ENCODE assay signal across 25 mouse cellular contexts in genomic region chr16:34119844-34120243, GRCm38 (mm10).
DNase-seq lines count a peak whose midpoint lies in the region; ATAC-seq and TF ChIP-seq lines count a peak whose summit lies in the region.
"Had no signal": no experiment of that assay in that cellular context is flagged by ENCODE, and none has a peak within 500 bp of the region (broad histone marks: within the 10 kb centered on the region; RNA-seq: fewer than 3 reads in every experiment).

No protein-coding gene starts in this region.

- DNase-seq in layer of hippocampus, adult 2 months (ENCODE audit: low spot score in 2 of 2) = no peak
- no peak for DNase-seq in layer of hippocampus, postnatal 36 days
- DNase-seq in naive thymus-derived CD4-positive, alpha-beta T cell, adult 2 months (ENCODE audit: low read depth) = peak; percentile 8
- DNase-seq in adrenal gland, postnatal 36 days = no peak
- DNase-seq: B cell, adult 2 months; cerebellum, adult 11-12 months; cerebellum, adult 8-10 months; gastrocnemius, postnatal 10 days; gastrocnemius, postnatal 36 days; heart, postnatal 36 days had no signal

- peaks cover 3% of the 10 kb centered on the region; the same call in 1 of the 2 replicates for H3K4me1 ChIP-seq in intestine, embryonic 16.5 days (ENCODE audit: control insufficient read depth, insufficient read depth, low read length)
- H3K4me1 ChIP-seq in hindbrain, embryonic 13.5 days (replicated peaks) = peaks cover 9% of the 10 kb centered on the region
- H3K4me1 ChIP-seq: embryonic facial prominence, embryonic 13.5 days; forebrain, embryonic 13.5 days; heart, embryonic 12.5 days; heart, embryonic 15.5 days; hindbrain, embryonic 10.5 days had no signal

- TF ChIP-seq CTCF in layer of hippocampus, adult 2 months (conservative IDR thresholded peaks at IDR 0.05) = no peak

- H3K9ac ChIP-seq in intestine, embryonic 16.5 days (ENCODE audit: low read depth, low read length) = no peak overlapping the region
- H3K9ac ChIP-seq in hindbrain, embryonic 13.5 days = no peak overlapping the region
- H3K9ac ChIP-seq: embryonic facial prominence, embryonic 13.5 days; forebrain, embryonic 13.5 days; heart, embryonic 12.5 days; heart, embryonic 15.5 days; hindbrain, embryonic 14.5 days had no signal

- peak overlapping the region; percentile 61 for H3K27ac ChIP-seq in layer of hippocampus, adult 2 months
- H3K27ac ChIP-seq in intestine, embryonic 16.5 days (ENCODE audit: low read length) = no peak overlapping the region
- no peak overlapping the region for H3K27ac ChIP-seq in hindbrain, embryonic 13.5 days
- H3K27ac ChIP-seq: embryonic facial prominence, embryonic 10.5 days; embryonic facial prominence, embryonic 13.5 days; forebrain, embryonic 13.5 days; heart, embryonic 15.5 days; hindbrain, embryonic 10.5 days; hindbrain, embryonic 14.5 days; hindbrain, postnatal 0 days had no signal

- H3K9me3 ChIP-seq in intestine, embryonic 16.5 days (ENCODE audit: control insufficient read depth, low read length) = no peaks in the 10 kb centered on the region
- H3K9me3 ChIP-seq in hindbrain, embryonic 13.5 days = no peaks in the 10 kb centered on the region
- H3K9me3 ChIP-seq: embryonic facial prominence, embryonic 10.5 days; embryonic facial prominence, embryonic 13.5 days; forebrain, embryonic 13.5 days; G1E; heart, embryonic 12.5 days; heart, embryonic 15.5 days; hindbrain, embryonic 10.5 days had no signal

- no peaks in the 10 kb centered on the region for H3K27me3 ChIP-seq in intestine, embryonic 16.5 days (replicated peaks; ENCODE audit: control insufficient read depth, insufficient read depth, low read length)
- H3K27me3 ChIP-seq in hindbrain, embryonic 13.5 days = no peaks in the 10 kb centered on the region
- H3K27me3 ChIP-seq: embryonic facial prominence, embryonic 13.5 days; forebrain, embryonic 13.5 days; heart, embryonic 12.5 days; heart, embryonic 15.5 days; Patski had no signal

- ATAC-seq in intestine, embryonic 16.5 days = peak; percentile 83
- no peak for ATAC-seq in hindbrain, embryonic 13.5 days (ENCODE audit: low FRiP score)
- ATAC-seq: forebrain, embryonic 13.5 days; forebrain, embryonic 16.5 days; hindbrain, postnatal 0 days; inflammation-experienced regulatory T-cells, adult 6 months; Patski had no signal

- no peak overlapping the region for H3K4me2 ChIP-seq in intestine, embryonic 16.5 days (ENCODE audit: low read depth, low read length)
- no peak overlapping the region for H3K4me2 ChIP-seq in hindbrain, embryonic 13.5 days
- H3K4me2 ChIP-seq: embryonic facial prominence, embryonic 13.5 days; forebrain, embryonic 13.5 days; heart, embryonic 12.5 days; heart, embryonic 15.5 days; hindbrain, embryonic 14.5 days had no signal

- WGBS in intestine, embryonic 16.5 days = 69% methylated on average over 7 of the region's 7 CpGs
- 90% methylated on average over 7 of the region's 7 CpGs for WGBS in hindbrain, embryonic 13.5 days

- H3K36me3 ChIP-seq in intestine, embryonic 16.5 days (ENCODE audit: control insufficient read depth, insufficient read depth, low read length) = no peaks in the 10 kb centered on the region
- H3K36me3 ChIP-seq in hindbrain, embryonic 13.5 days = peaks cover 9% of the 10 kb centered on the region
- H3K36me3 ChIP-seq: G1E had no signal

- H3K4me3 ChIP-seq in layer of hippocampus, adult 2 months = no peak overlapping the region
- no peak overlapping the region for H3K4me3 ChIP-seq in intestine, embryonic 16.5 days (ENCODE audit: low read length)
- no peak overlapping the region for H3K4me3 ChIP-seq in hindbrain, embryonic 13.5 days
- H3K4me3 ChIP-seq: embryonic facial prominence, embryonic 10.5 days; embryonic facial prominence, embryonic 13.5 days; erythroblast, embryonic 14.5 days; forebrain, embryonic 13.5 days; heart, embryonic 12.5 days; heart, embryonic 15.5 days; hindbrain, embryonic 10.5 days had no signal
